26 mouse cellular contexts compared by ENCODE assay signal in genomic region chr11:68767762-68768542, GRCm38 (mm10).
DNase-seq lines count a peak whose midpoint lies in the region; ATAC-seq and TF ChIP-seq lines count a peak whose summit lies in the region.
"Had no signal": no experiment of that assay in that cellular context is flagged by ENCODE, and none has a peak within 500 bp of the region (broad histone marks: within the 10 kb centered on the region; RNA-seq: fewer than 3 reads in every experiment).

No protein-coding gene starts in this region.

- 34% methylated on average over 10 of the region's 10 CpGs for WGBS in thymus, adult 2 months
- 73% methylated on average over 10 of the region's 10 CpGs for WGBS in liver, embryonic 11.5 days
- 69% methylated on average over 10 of the region's 10 CpGs for WGBS in liver, postnatal 0 days (ENCODE audit: insufficient replicate concordance)
- 87% methylated on average over 10 of the region's 10 CpGs for WGBS in heart, adult 2 months

- no peaks in the 10 kb centered on the region for H3K36me3 ChIP-seq in thymus, adult 2 months (ENCODE audit: control insufficient read depth, insufficient read depth, low read length)
- peaks cover 41% of the 10 kb centered on the region for H3K36me3 ChIP-seq in liver, embryonic 11.5 days (ENCODE audit: control insufficient read depth, insufficient read depth, low read length)
- peaks cover 37% of the 10 kb centered on the region; the same call in 1 of the 2 replicates for H3K36me3 ChIP-seq in liver, postnatal 0 days (replicated peaks; ENCODE audit: insufficient read depth, low read length)
- peaks cover 4% of the 10 kb centered on the region; the same call in 1 of the 2 replicates for H3K36me3 ChIP-seq in heart, adult 2 months (ENCODE audit: control insufficient read depth, insufficient read depth, low read length)

- TF ChIP-seq CTCF in thymus, adult 2 months (IDR thresholded peaks at IDR 0.05; ENCODE audit: borderline replicate concordance, control insufficient read depth, extremely low read depth, insufficient read depth, low read length, poor library complexity): no peak
- TF ChIP-seq CTCF in liver, postnatal 0 days (IDR thresholded peaks at IDR 0.05; ENCODE audit: low read depth): no peak
- TF ChIP-seq CTCF in heart, adult 2 months (IDR thresholded peaks at IDR 0.05): no peak

- peaks cover 4% of the 10 kb centered on the region; the same call in 1 of the 2 replicates for H3K4me1 ChIP-seq in thymus, adult 2 months (replicated peaks; ENCODE audit: control insufficient read depth, insufficient read depth, low read length)
- peaks cover 7% of the 10 kb centered on the region for H3K4me1 ChIP-seq in liver, embryonic 11.5 days (replicated peaks; ENCODE audit: control insufficient read depth, insufficient read depth, low read length)
- peaks cover 3% of the 10 kb centered on the region; the same call in 1 of the 2 replicates for H3K4me1 ChIP-seq in liver, postnatal 0 days (ENCODE audit: insufficient read depth)
- H3K4me1 ChIP-seq in heart, adult 2 months (ENCODE audit: control insufficient read depth, insufficient read depth, low read length): no peaks in the 10 kb centered on the region
- H3K4me1 ChIP-seq: embryonic facial prominence, embryonic 12.5 days; hindbrain, embryonic 12.5 days; kidney, embryonic 15.5 days; lung, embryonic 15.5 days had no signal

- H3K27ac ChIP-seq in thymus, adult 2 months (ENCODE audit: control insufficient read depth, insufficient read depth, low read length): peak overlapping the region; percentile 31; the same call in 1 of the 2 replicates
- 0 out of 2 replicates have a peak overlapping the region, but pooled peaks have one; percentile 19 for H3K27ac ChIP-seq in liver, embryonic 11.5 days (ENCODE audit: low read depth, low read length)
- H3K27ac ChIP-seq in liver, postnatal 0 days (ENCODE audit: low read depth): 0 out of 2 replicates have a peak overlapping the region, but pooled peaks have one; percentile 30
- H3K27ac ChIP-seq in heart, adult 2 months: no peak overlapping the region
- H3K27ac ChIP-seq: embryonic facial prominence, embryonic 12.5 days; forebrain, embryonic 15.5 days; heart, embryonic 13.5 days; hindbrain, embryonic 12.5 days; kidney, embryonic 15.5 days; lung, embryonic 15.5 days; macrophage; midbrain, embryonic 12.5 days had no signal

- no peaks in the 10 kb centered on the region for H3K9me3 ChIP-seq in liver, embryonic 11.5 days (ENCODE audit: control insufficient read depth, low read length)
- H3K9me3 ChIP-seq in liver, postnatal 0 days (ENCODE audit: low read length): no peaks in the 10 kb centered on the region
- H3K9me3 ChIP-seq: embryonic facial prominence, embryonic 12.5 days; forebrain, embryonic 15.5 days; heart, embryonic 13.5 days; hindbrain, embryonic 12.5 days; kidney, embryonic 15.5 days; lung, embryonic 15.5 days; midbrain, embryonic 12.5 days had no signal

- no peak for TF ChIP-seq POLR2A in thymus, adult 2 months (IDR thresholded peaks at IDR 0.05; ENCODE audit: control insufficient read depth, extremely low read depth, insufficient read depth, low read length, poor library complexity)
- no peak for TF ChIP-seq POLR2A in heart, adult 2 months (IDR thresholded peaks at IDR 0.05; ENCODE audit: insufficient read depth, low read depth, low read length)

- DNase-seq in thymus, adult 2 months: no peak
- DNase-seq in thymus, postnatal 36 days: no peak
- no peak for DNase-seq in liver, embryonic 11.5 days (ENCODE audit: low spot score)
- no peak for DNase-seq in liver, postnatal 0 days
- no peak for DNase-seq in heart, adult 2 months
- DNase-seq in lung, postnatal 36 days: no peak
- DNase-seq: adrenal gland, postnatal 36 days; cerebellum, adult 2 months; cerebellum, postnatal 25 days; gastrocnemius, postnatal 14 days; heart, adult 18-20 months; heart, postnatal 14 days; kidney, adult 11 months; kidney, postnatal 4 days; layer of hippocampus, adult 9-11 months; right cerebral cortex, postnatal 14 days; thymus, adult 18-20 months had no signal

- peak; percentile 70 for TF ChIP-seq EP300 in liver, postnatal 0 days (IDR thresholded peaks at IDR 0.05; ENCODE audit: low read depth)
- TF ChIP-seq EP300 in heart, adult 2 months (IDR thresholded peaks at IDR 0.05; ENCODE audit: insufficient read depth, low read depth, low read length): no peak

- peak; percentile 85 for ATAC-seq in liver, embryonic 11.5 days (replicated peaks; ENCODE audit: low FRiP score)
- peak; percentile 90 for ATAC-seq in liver, postnatal 0 days
- ATAC-seq in megakaryocyte, adult 5-6 weeks (ENCODE audit: poor library complexity, severe bottlenecking): no peak
- ATAC-seq: forebrain, embryonic 15.5 days had no signal

- no peak overlapping the region for H3K4me2 ChIP-seq in liver, embryonic 11.5 days
- H3K4me2 ChIP-seq in liver, postnatal 0 days (ENCODE audit: low read depth, low read length): peak overlapping the region; percentile 2; the same call in 1 of the 2 replicates
- H3K4me2 ChIP-seq: embryonic facial prominence, embryonic 12.5 days; forebrain, embryonic 15.5 days; heart, embryonic 13.5 days; hindbrain, embryonic 12.5 days; kidney, embryonic 15.5 days; lung, embryonic 15.5 days; midbrain, embryonic 12.5 days had no signal

- no peaks in the 10 kb centered on the region for H3K27me3 ChIP-seq in thymus, adult 2 months (ENCODE audit: control insufficient read depth, insufficient read depth, low read length)
- H3K27me3 ChIP-seq in liver, embryonic 11.5 days (replicated peaks; ENCODE audit: control insufficient read depth, insufficient read depth, low read length): no peaks in the 10 kb centered on the region
- H3K27me3 ChIP-seq in liver, postnatal 0 days (ENCODE audit: insufficient read depth, low read length): no peaks in the 10 kb centered on the region
- H3K27me3 ChIP-seq in heart, adult 2 months (ENCODE audit: control insufficient read depth, insufficient read depth, low read length): no peaks in the 10 kb centered on the region
- H3K27me3 ChIP-seq: embryonic facial prominence, embryonic 12.5 days; forebrain, embryonic 15.5 days; heart, embryonic 13.5 days; hindbrain, embryonic 12.5 days; kidney, embryonic 15.5 days; lung, embryonic 15.5 days; midbrain, embryonic 12.5 days had no signal

- H3K9ac ChIP-seq in liver, embryonic 11.5 days (ENCODE audit: low read depth, low read length): no peak overlapping the region
- H3K9ac ChIP-seq in liver, postnatal 0 days (replicated peaks): no peak overlapping the region
- H3K9ac ChIP-seq in heart, adult 2 months (ENCODE audit: low read depth, low read length): no peak overlapping the region
- H3K9ac ChIP-seq: embryonic facial prominence, embryonic 12.5 days; forebrain, embryonic 15.5 days; heart, embryonic 13.5 days; hindbrain, embryonic 12.5 days; kidney, embryonic 15.5 days; lung, embryonic 15.5 days; midbrain, embryonic 12.5 days had no signal

- H3K79me2 ChIP-seq in heart, adult 2 months (replicated peaks; ENCODE audit: control insufficient read depth, insufficient read depth, low read length): no peaks in the 10 kb centered on the region

- no peak overlapping the region for H3K4me3 ChIP-seq in thymus, adult 2 months (ENCODE audit: control insufficient read depth, insufficient read depth, low read length)
- no peak overlapping the region for H3K4me3 ChIP-seq in liver, embryonic 11.5 days (ENCODE audit: low read depth, low read length)
- no peak overlapping the region for H3K4me3 ChIP-seq in liver, postnatal 0 days (ENCODE audit: low read depth, low read length)
- H3K4me3 ChIP-seq in heart, adult 2 months: no peak overlapping the region
- H3K4me3 ChIP-seq: embryonic facial prominence, embryonic 12.5 days; forebrain, embryonic 15.5 days; heart, embryonic 13.5 days; hindbrain, embryonic 12.5 days; kidney, embryonic 15.5 days; lung, embryonic 15.5 days; midbrain, embryonic 12.5 days had no signal

- intact Hi-C loops in heart, adult 2 months (cut with DNase I): no loop called here
